Comparison of ENCODE assay signal across 17 mouse cellular contexts in genomic region chr1:183949205-183949604, GRCm38 (mm10).
DNase-seq lines count a peak whose midpoint lies in the region; ATAC-seq and TF ChIP-seq lines count a peak whose summit lies in the region.
"Had no signal": no experiment of that assay in that cellular context is flagged by ENCODE, and none has a peak within 500 bp of the region (broad histone marks: within the 10 kb centered on the region; RNA-seq: fewer than 3 reads in every experiment).

No protein-coding gene starts in this region.

- no peak overlapping the region for H3K27ac ChIP-seq in hindbrain, postnatal 0 days
- no peak overlapping the region for H3K27ac ChIP-seq in hindbrain, embryonic 16.5 days (ENCODE audit: low read depth, low read length)
- no peak overlapping the region for H3K27ac ChIP-seq in midbrain, postnatal 0 days (ENCODE audit: low read depth, low read length)
- no peak overlapping the region for H3K27ac ChIP-seq in midbrain, embryonic 16.5 days (ENCODE audit: low read length)
- H3K27ac ChIP-seq: embryonic facial prominence, embryonic 13.5 days; hindbrain, embryonic 10.5 days; macrophage; midbrain, embryonic 12.5 days had no signal

- no peak overlapping the region for H3K4me3 ChIP-seq in hindbrain, postnatal 0 days (ENCODE audit: low read length)
- H3K4me3 ChIP-seq in hindbrain, embryonic 16.5 days (ENCODE audit: low read length), result no peak overlapping the region
- H3K4me3 ChIP-seq in midbrain, postnatal 0 days (ENCODE audit: low read depth, low read length), result no peak overlapping the region
- no peak overlapping the region for H3K4me3 ChIP-seq in midbrain, embryonic 16.5 days (ENCODE audit: low read depth, low read length)
- H3K4me3 ChIP-seq: embryonic facial prominence, embryonic 13.5 days; hindbrain, embryonic 10.5 days; midbrain, embryonic 12.5 days had no signal

- H3K9ac ChIP-seq in hindbrain, postnatal 0 days (replicated peaks; ENCODE audit: low read length), result no peak overlapping the region
- no peak overlapping the region for H3K9ac ChIP-seq in hindbrain, embryonic 16.5 days (ENCODE audit: low read depth, low read length)
- no peak overlapping the region for H3K9ac ChIP-seq in midbrain, postnatal 0 days (replicated peaks; ENCODE audit: low read length, poor library complexity, severe bottlenecking)
- no peak overlapping the region for H3K9ac ChIP-seq in midbrain, embryonic 16.5 days (ENCODE audit: low read depth, low read length)
- H3K9ac ChIP-seq: embryonic facial prominence, embryonic 13.5 days; midbrain, embryonic 12.5 days had no signal

- DNase-seq in CD4-positive, CD25-positive, alpha-beta regulatory T cell, adult 2 months (ENCODE audit: low read depth, low spot score), result peak; percentile 13
- no peak for DNase-seq in hindbrain, postnatal 0 days (ENCODE audit: low spot score)
- no peak for DNase-seq in midbrain, postnatal 0 days (ENCODE audit: low spot score)
- peak; percentile 29 for DNase-seq in naive thymus-derived CD4-positive, alpha-beta T cell, adult 2 months (ENCODE audit: low read depth)
- DNase-seq in right cerebral cortex, postnatal 14 days, result no peak
- DNase-seq: adrenal gland, adult 2 months; cerebellum, adult 9-10 months; layer of hippocampus, postnatal 36 days; lung, adult 18-20 months had no signal

- no peaks in the 10 kb centered on the region for H3K27me3 ChIP-seq in hindbrain, postnatal 0 days (ENCODE audit: insufficient read depth, low read length)
- no peaks in the 10 kb centered on the region for H3K27me3 ChIP-seq in hindbrain, embryonic 16.5 days (replicated peaks; ENCODE audit: control insufficient read depth, insufficient read depth, low read length)
- H3K27me3 ChIP-seq in midbrain, postnatal 0 days (ENCODE audit: insufficient read depth, low read length), result no peaks in the 10 kb centered on the region
- H3K27me3 ChIP-seq in midbrain, embryonic 16.5 days (ENCODE audit: control insufficient read depth, insufficient read depth, low read depth, low read length), result no peaks in the 10 kb centered on the region
- H3K27me3 ChIP-seq: embryonic facial prominence, embryonic 13.5 days; midbrain, embryonic 12.5 days had no signal

- no peaks in the 10 kb centered on the region for H3K9me3 ChIP-seq in hindbrain, postnatal 0 days (ENCODE audit: low read length)
- no peaks in the 10 kb centered on the region for H3K9me3 ChIP-seq in hindbrain, embryonic 16.5 days (ENCODE audit: control insufficient read depth, low read length)
- no peaks in the 10 kb centered on the region for H3K9me3 ChIP-seq in midbrain, postnatal 0 days (ENCODE audit: low read length)
- no peaks in the 10 kb centered on the region for H3K9me3 ChIP-seq in midbrain, embryonic 16.5 days (replicated peaks; ENCODE audit: control insufficient read depth, low read length, poor library complexity, severe bottlenecking)
- H3K9me3 ChIP-seq: embryonic facial prominence, embryonic 13.5 days; hindbrain, embryonic 10.5 days; midbrain, embryonic 12.5 days had no signal

- ATAC-seq in CD4-positive, CD25-positive, alpha-beta regulatory T cell, adult 4 months, result no peak
- no peak for ATAC-seq in hindbrain, postnatal 0 days
- no peak for ATAC-seq in hindbrain, embryonic 16.5 days
- ATAC-seq in midbrain, postnatal 0 days (ENCODE audit: low FRiP score), result no peak
- ATAC-seq in midbrain, embryonic 16.5 days, result no peak
- ATAC-seq: forebrain, embryonic 14.5 days had no signal

- peak; percentile 58 for TF ChIP-seq CTCF in hindbrain, postnatal 0 days (IDR thresholded peaks at IDR 0.05; ENCODE audit: low read depth)
- peak; percentile 50; the same call in 1 of the 2 replicates for TF ChIP-seq CTCF in midbrain, postnatal 0 days (IDR thresholded peaks at IDR 0.05)

- no peaks in the 10 kb centered on the region for H3K4me1 ChIP-seq in hindbrain, postnatal 0 days (ENCODE audit: insufficient read depth, low read length)
- H3K4me1 ChIP-seq in hindbrain, embryonic 16.5 days (ENCODE audit: control insufficient read depth, insufficient read depth, low read depth, low read length), result no peaks in the 10 kb centered on the region
- no peaks in the 10 kb centered on the region for H3K4me1 ChIP-seq in midbrain, postnatal 0 days (ENCODE audit: insufficient read depth, low read length)
- H3K4me1 ChIP-seq in midbrain, embryonic 16.5 days (ENCODE audit: control insufficient read depth, insufficient read depth, low read length), result no peaks in the 10 kb centered on the region
- H3K4me1 ChIP-seq: embryonic facial prominence, embryonic 13.5 days; hindbrain, embryonic 10.5 days; midbrain, embryonic 12.5 days had no signal

- no peaks in the 10 kb centered on the region for H3K36me3 ChIP-seq in hindbrain, postnatal 0 days (ENCODE audit: insufficient read depth, low read length)
- no peaks in the 10 kb centered on the region for H3K36me3 ChIP-seq in hindbrain, embryonic 16.5 days (ENCODE audit: control insufficient read depth, insufficient read depth, low read length)
- H3K36me3 ChIP-seq in midbrain, postnatal 0 days (ENCODE audit: insufficient read depth, low read length), result no peaks in the 10 kb centered on the region
- no peaks in the 10 kb centered on the region for H3K36me3 ChIP-seq in midbrain, embryonic 16.5 days (ENCODE audit: control insufficient read depth, insufficient read depth, low read length)
- H3K36me3 ChIP-seq: embryonic facial prominence, embryonic 13.5 days; hindbrain, embryonic 10.5 days; midbrain, embryonic 12.5 days had no signal

- no peak overlapping the region for H3K4me2 ChIP-seq in hindbrain, postnatal 0 days (ENCODE audit: low read depth, low read length)
- no peak overlapping the region for H3K4me2 ChIP-seq in hindbrain, embryonic 16.5 days (ENCODE audit: low read length)
- no peak overlapping the region for H3K4me2 ChIP-seq in midbrain, postnatal 0 days (ENCODE audit: low read depth, low read length, poor library complexity, severe bottlenecking)
- H3K4me2 ChIP-seq in midbrain, embryonic 16.5 days (ENCODE audit: low read length), result no peak overlapping the region
- H3K4me2 ChIP-seq: embryonic facial prominence, embryonic 13.5 days; midbrain, embryonic 12.5 days had no signal

- 84% methylated on average over 4 of the region's 4 CpGs for WGBS in hindbrain, postnatal 0 days
- 89% methylated on average over 4 of the region's 4 CpGs for WGBS in hindbrain, embryonic 16.5 days
- WGBS in midbrain, postnatal 0 days, result 84% methylated on average over 4 of the region's 4 CpGs
- WGBS in midbrain, embryonic 16.5 days, result 88% methylated on average over 4 of the region's 4 CpGs

Comparison
In these comparisons a context has a peak if more than half of its experiments do, and no peak if none do; other contexts are left out.
1. DNase-seq: peak in CD4-positive, CD25-positive, alpha-beta regulatory T cell, adult 2 months (single experiment) and naive thymus-derived CD4-positive, alpha-beta T cell, adult 2 months (single experiment); none in hindbrain, postnatal 0 days (single experiment), midbrain, postnatal 0 days (single experiment) and right cerebral cortex, postnatal 14 days (single experiment).